Mouse (Mus musculus) forebrain, embryonic 11.5 days (tissue): ENCODE data around the gene Ndnf. TPM values are rescaled to one million over a fixed set of nuclear protein-coding genes. Genes with fewer than 3 reads are reported as not detected.

Source experiments
- ATAC-seq: fragments of 200-750 bp; cut with Nextera tagmentation; replicated peaks from 2 replicates; pipeline ENCODE4 v1.8.0; 2017; ENCODE audit warnings: moderate TSS enrichment; ENCODE audit not compliant: low FRiP score
- DNase-seq: peaks from one replicate; pipeline ENCODE4 v3.0.0-alpha.2; 2017; ENCODE audit warnings: low spot score
- H3K27ac ChIP-seq: fragments of 300-500 bp; sonication (generic); 2 replicates; pipeline ENCODE4 v1.5.1; 2014; ENCODE audit warnings: low read depth, low read length
- H3K27me3 ChIP-seq: fragments of 300-500 bp; sonication (generic); 2 replicates; pipeline ENCODE4 v1.6.1; 2014; ENCODE audit warnings: mild to moderate bottlenecking, low read length, mixed read lengths; ENCODE audit not compliant: control insufficient read depth, insufficient read depth
- H3K36me3 ChIP-seq: fragments of 300-500 bp; sonication (generic); 2 replicates; pipeline ENCODE4 v1.6.1; 2014; ENCODE audit warnings: mild to moderate bottlenecking, low read length, moderate library complexity, mixed read lengths; ENCODE audit not compliant: control insufficient read depth, insufficient read depth
- H3K4me1 ChIP-seq: fragments of 300-500 bp; sonication (generic); replicated peaks from 2 replicates; pipeline ENCODE4 v1.6.1; 2014; ENCODE audit warnings: low read length, mixed read lengths; ENCODE audit not compliant: control insufficient read depth, insufficient read depth
- H3K4me2 ChIP-seq: fragments of 300-500 bp; sonication (generic); 2 replicates; pipeline ENCODE4 v1.6.1; 2014; ENCODE audit warnings: low read depth, mild to moderate bottlenecking, low read length, moderate library complexity, mixed read lengths; ENCODE audit not compliant: severe bottlenecking
- H3K4me3 ChIP-seq: fragments of 300-500 bp; sonication (generic); 2 replicates; pipeline ENCODE4 v1.5.1; 2014; ENCODE audit warnings: low read depth, low read length
- H3K9ac ChIP-seq: fragments of 300-500 bp; sonication (generic); 2 replicates; pipeline ENCODE4 v1.6.1; 2014; ENCODE audit warnings: low read length
- H3K9me3 ChIP-seq: fragments of 300-500 bp; sonication (generic); 2 replicates; pipeline ENCODE4 v1.6.1; 2016; ENCODE audit warnings: low read length, mixed read lengths; ENCODE audit not compliant: control insufficient read depth
- WGBS: fragments of 180-500 bp; shearing (Covaris S2); extraction: QIAGEN DNeasy Blood & Tissue Kit; methylation state at CpG from one replicate; pipeline ENCODE4 v1.1.7; 2014; 5-methylcytosine and 5-hydroxymethylcytosine counted together
- polyA plus RNA-seq: library from polyadenylated mRNA; unstranded; fragments of >200 nt; fragmentation: Nextera tagmentation; extraction: Ambion mirVana; gene quantifications from 2 replicates; pipeline ENCODE4 v1.2.1, GENCODE M21; 2014

Ndnf gene
- polyA plus RNA-seq: 6.3 and 6.5 TPM in 2 replicates

GRCm38 (mm10) chr6:65671451-65671850, at the start of gene Ndnf:
Ndnf (plus strand) TSS chr6:65671590.
- Histone ChIP-seq H3K27me3 (peaks cover 2% of the 10 kb centered on the region; the same call in 1 of the 2 replicates), H3K9ac (peak within 1 kb of the TSS; percentile 60), H3K36me3 (no peaks in the 10 kb centered on the region), H3K27ac (no peak within 1 kb of the TSS), H3K4me2 (peak within 1 kb of the TSS; percentile 66), H3K4me3 (peak within 1 kb of the TSS; percentile 59), H3K9me3 (no peaks in the 10 kb centered on the region), H3K4me1 (peaks cover 2% of the 10 kb centered on the region; the same call in 1 of the 2 replicates)
- ATAC-seq (peak; percentile 94), DNase-seq (peak; percentile 90)
- 0% methylated on average over 13 of the region's 45 CpGs for WGBS

GRCm38 (mm10) chr6:65623016-65623715, 48.2 kb upstream of the Ndnf start:
- Histone ChIP-seq H3K36me3 (no peaks in the 10 kb centered on the region), H3K4me1 (no peaks in the 10 kb centered on the region), H3K9me3 (no peaks in the 10 kb centered on the region), H3K4me2 (no peak overlapping the region), H3K4me3 (no peak overlapping the region), H3K9ac (no peak overlapping the region), H3K27me3 (no peaks in the 10 kb centered on the region), H3K27ac (no peak overlapping the region)
- ATAC-seq (no peak), DNase-seq (no peak)
- 88% methylated on average over 3 of the region's 3 CpGs for WGBS

GRCm38 (mm10) chr6:65630578-65630977, 40.8 kb upstream of the Ndnf start:
- Histone ChIP-seq H3K27me3 (no peaks in the 10 kb centered on the region), H3K9me3 (no peaks in the 10 kb centered on the region), H3K4me3 (no peak overlapping the region), H3K9ac (no peak overlapping the region), H3K27ac (no peak overlapping the region), H3K4me1 (no peaks in the 10 kb centered on the region), H3K4me2 (no peak overlapping the region), H3K36me3 (no peaks in the 10 kb centered on the region)
- WGBS: 91% methylated on average over 2 of the region's 2 CpGs
- DNase-seq (no peak), ATAC-seq (no peak)

- no peak for DNase-seq
- no peaks in the 10 kb centered on the region for H3K27me3 ChIP-seq
- 83% methylated on average over 5 of the region's 5 CpGs for WGBS
Observed at GRCm38 (mm10) chr6:65632184-65632583, 39.2 kb upstream of the Ndnf start.

GRCm38 (mm10) chr6:65642431-65642830, 29.0 kb upstream of the Ndnf start:
- DNase-seq: no peak
- H3K9ac ChIP-seq: no peak overlapping the region
- no peak for ATAC-seq
- H3K36me3 ChIP-seq: no peaks in the 10 kb centered on the region
- no peak overlapping the region for H3K4me2 ChIP-seq
- H3K9me3 ChIP-seq: no peaks in the 10 kb centered on the region; the same call in 1 of the 2 replicates
- H3K27ac ChIP-seq: no peak overlapping the region
- H3K4me3 ChIP-seq: no peak overlapping the region
- H3K4me1 ChIP-seq: no peaks in the 10 kb centered on the region
- H3K27me3 ChIP-seq: no peaks in the 10 kb centered on the region

More at GRCm38 (mm10) chr6:65632184-65632583, 39.2 kb upstream of the Ndnf start:
- no peak for ATAC-seq
- no peak overlapping the region for H3K4me2 ChIP-seq
- H3K36me3 ChIP-seq: no peaks in the 10 kb centered on the region
- H3K4me1 ChIP-seq: no peaks in the 10 kb centered on the region
- no peaks in the 10 kb centered on the region for H3K9me3 ChIP-seq
- H3K4me3 ChIP-seq: no peak overlapping the region
- H3K9ac ChIP-seq: no peak overlapping the region
- no peak overlapping the region for H3K27ac ChIP-seq

GRCm38 (mm10) chr6:65644110-65644509, 27.3 kb upstream of the Ndnf start:
- Histone ChIP-seq H3K27ac (peak overlapping the region; percentile 37; the same call in 1 of the 2 replicates), H3K4me3 (no peak overlapping the region), H3K36me3 (no peaks in the 10 kb centered on the region), H3K4me2 (no peak overlapping the region), H3K4me1 (no peaks in the 10 kb centered on the region), H3K9me3 (no peaks in the 10 kb centered on the region; the same call in 1 of the 2 replicates), H3K9ac (no peak overlapping the region), H3K27me3 (no peaks in the 10 kb centered on the region)
- DNase-seq: peak; percentile 56
- 11% methylated on average over 4 of the region's 4 CpGs for WGBS
- ATAC-seq: peak; percentile 90

- no peak for ATAC-seq
- Histone ChIP-seq H3K9me3 (no peaks in the 10 kb centered on the region), H3K4me1 (no peaks in the 10 kb centered on the region), H3K36me3 (no peaks in the 10 kb centered on the region), H3K4me2 (no peak overlapping the region), H3K27me3 (no peaks in the 10 kb centered on the region), H3K9ac (no peak overlapping the region), H3K4me3 (no peak overlapping the region), H3K27ac (no peak overlapping the region)
- DNase-seq: no peak
- 82% methylated on average over 3 of the region's 3 CpGs for WGBS
Observed at GRCm38 (mm10) chr6:65646408-65646807, 25.0 kb upstream of the Ndnf start.

GRCm38 (mm10) chr6:65647731-65648130, 23.7 kb upstream of the Ndnf start:
- ATAC-seq: no peak
- no peak overlapping the region for H3K4me2 ChIP-seq
- 88% methylated on average over 6 of the region's 6 CpGs for WGBS

GRCm38 (mm10) chr6:65651376-65651775, 20.0 kb upstream of the Ndnf start:
- no peak for DNase-seq
- WGBS: 47% methylated on average over 4 of the region's 4 CpGs
- Histone ChIP-seq H3K27me3 (no peaks in the 10 kb centered on the region), H3K4me2 (no peak overlapping the region), H3K27ac (no peak overlapping the region), H3K36me3 (no peaks in the 10 kb centered on the region), H3K9ac (no peak overlapping the region), H3K4me3 (no peak overlapping the region), H3K4me1 (no peaks in the 10 kb centered on the region), H3K9me3 (no peaks in the 10 kb centered on the region)
- no peak for ATAC-seq

More at GRCm38 (mm10) chr6:65647731-65648130, 23.7 kb upstream of the Ndnf start:
- H3K27ac ChIP-seq: no peak overlapping the region
- no peak overlapping the region for H3K4me3 ChIP-seq
- no peak overlapping the region for H3K9ac ChIP-seq
- H3K36me3 ChIP-seq: no peaks in the 10 kb centered on the region
- no peaks in the 10 kb centered on the region for H3K9me3 ChIP-seq
- no peaks in the 10 kb centered on the region for H3K4me1 ChIP-seq
- no peak for DNase-seq
- no peaks in the 10 kb centered on the region for H3K27me3 ChIP-seq
